Mouse (Mus musculus): Measurements from ENCODE around the gene Sms. TPM values are rescaled to one million over a fixed set of nuclear protein-coding genes. Genes with fewer than 3 reads are reported as not detected.
A peak's percentile ranks its signal among the peaks of the same experiment; 100 is the strongest.

The Sms gene
- total and polyA plus RNA-seq, 3 experiments: 90.4 to 258 (median 180) TPM

DNA sequence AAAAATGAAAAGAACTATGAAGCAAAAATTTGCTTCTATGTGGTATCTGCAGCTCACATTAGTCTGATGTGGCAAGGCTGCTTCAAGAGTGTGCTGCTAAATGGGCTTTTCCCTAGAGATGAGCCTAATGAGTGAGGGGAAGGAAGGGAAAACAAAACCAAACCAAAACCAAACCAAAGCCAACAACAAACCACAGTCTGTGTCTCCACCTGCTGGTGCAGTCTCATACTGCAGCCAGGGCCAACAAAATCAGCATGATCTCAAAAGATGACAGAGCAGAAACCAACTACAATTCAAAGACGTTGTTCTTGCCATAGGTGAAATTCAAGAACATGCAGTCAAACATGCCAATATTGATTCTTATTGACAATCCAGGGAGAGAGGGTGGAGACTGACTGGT, 37.7 kb downstream of the Sms start:
- Histone ChIP-seq H3K4me3 (replicated peaks in 1 of 3; ENCODE audit: low read depth in 2 of 3, low read length in 2 of 3, poor library complexity in 1 of 3) (no peak overlapping the region), H3K4me2 (ENCODE audit: insufficient read depth, low read depth, poor library complexity, severe bottlenecking) (no peak overlapping the region), H3K9me3 (replicated peaks; ENCODE audit: low read length) (no peaks in the 10 kb centered on the region), H3K27me3 (replicated peaks) (no peaks in the 10 kb centered on the region), H3K27ac (ENCODE audit: insufficient read depth, low read depth) (no peak overlapping the region), H3K4me1 (ENCODE audit: control insufficient read depth in 1 of 2, insufficient read depth in 2 of 2) (no peaks in the 10 kb centered on the region), H3K9ac (ENCODE audit: insufficient read depth, low read depth) (no peak overlapping the region), H3K79me2 (replicated peaks; ENCODE audit: control insufficient read depth, extremely low read depth, insufficient read depth, poor library complexity, severe bottlenecking) (no peaks in the 10 kb centered on the region; the same call in 1 of the 2 replicates), H3K36me3 (replicated peaks in 1 of 2; ENCODE audit: control insufficient read depth in 1 of 2, insufficient read depth in 1 of 2, low read length in 1 of 2) (peaks cover 17 to 45% of the 10 kb centered on the region in 2 experiments)
- peak; percentile 56 for DNase-seq (ENCODE audit: extremely low read depth)
- dilution Hi-C loops (cut with MboI; ENCODE audit: extremely low pct_ligation_motif_present, extremely low pct_unique_long_range_greater_than_20kb, low sequenced_read_pairs) (no loop called here), in situ Hi-C loops (cut with MboI; ENCODE audit: low pct_ligation_motif_present, low pct_unique_long_range_greater_than_20kb, low sequenced_read_pairs) (no loop called here)
- TF ChIP-seq CTCF (conservative IDR thresholded peaks at IDR 0.05 in 1 of 2, IDR thresholded peaks at IDR 0.05 in 1 of 2; ENCODE audit: low read depth in 2 of 2, low read length in 2 of 2): peak; percentile 71 to 75
- TF ChIP-seq ETS1 (conservative IDR thresholded peaks at IDR 0.05; ENCODE audit: low read depth, low read length): no peak
- TF ChIP-seq RAD21 (IDR thresholded peaks at IDR 0.05; ENCODE audit: low read depth, low read length): peak; percentile 68
- peak; percentile 56 for TF ChIP-seq SMC3 (IDR thresholded peaks at IDR 0.05; ENCODE audit: low read depth, low read length)

DNA sequence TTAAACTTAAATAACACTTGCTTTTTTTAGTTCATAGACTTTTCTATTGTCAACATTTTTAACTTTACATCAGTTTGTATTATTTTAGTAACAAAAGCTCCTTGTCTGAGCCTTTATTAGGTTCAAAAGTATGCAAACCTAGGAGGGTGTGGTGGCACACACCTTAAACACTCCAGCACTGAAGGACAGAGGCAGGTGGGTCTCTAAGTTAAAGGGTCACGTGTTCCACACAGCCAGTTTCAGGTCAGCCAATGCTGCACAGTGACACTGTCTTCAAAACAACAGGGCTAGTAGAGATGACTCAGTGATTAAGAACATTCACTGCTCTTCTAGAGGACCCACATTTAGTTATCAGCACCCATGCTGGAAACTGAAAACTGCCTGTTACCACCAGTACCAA, 43.1 kb downstream of the Sms start:
- Histone ChIP-seq H3K79me2 (replicated peaks; ENCODE audit: control insufficient read depth, extremely low read depth, insufficient read depth, poor library complexity, severe bottlenecking) (no peaks in the 10 kb centered on the region), H3K4me2 (ENCODE audit: insufficient read depth, low read depth, poor library complexity, severe bottlenecking) (no peak overlapping the region), H3K4me3 (replicated peaks in 1 of 3; ENCODE audit: low read depth in 2 of 3, low read length in 2 of 3, poor library complexity in 1 of 3) (no peak overlapping the region), H3K9ac (ENCODE audit: insufficient read depth, low read depth) (no peak overlapping the region), H3K4me1 (ENCODE audit: control insufficient read depth in 1 of 2, insufficient read depth in 2 of 2) (peaks cover 0 to 3% of the 10 kb centered on the region in 2 experiments; a peak in 1 of 4 replicates), H3K27ac (ENCODE audit: insufficient read depth, low read depth) (no peak overlapping the region), H3K36me3 (replicated peaks in 1 of 2; ENCODE audit: control insufficient read depth in 1 of 2, insufficient read depth in 1 of 2, low read length in 1 of 2) (peaks cover 10 to 55% of the 10 kb centered on the region in 2 experiments), H3K9me3 (replicated peaks; ENCODE audit: low read length) (no peaks in the 10 kb centered on the region), H3K27me3 (replicated peaks) (no peaks in the 10 kb centered on the region)
- TF ChIP-seq NELFE (IDR thresholded peaks at IDR 0.05; ENCODE audit: low read depth, low read length) (no peak), RAD21 (IDR thresholded peaks at IDR 0.05; ENCODE audit: low read depth, low read length) (no peak), MEF2A (IDR thresholded peaks at IDR 0.05; ENCODE audit: borderline replicate concordance, low read depth, low read length) (no peak), USF1 (IDR thresholded peaks at IDR 0.05; ENCODE audit: low read depth, low read length) (peak; percentile 28; the same call in 1 of the 2 replicates), PAX5 (IDR thresholded peaks at IDR 0.05; ENCODE audit: low read length) (no peak), ZNF384 (IDR thresholded peaks at IDR 0.05; ENCODE audit: low read depth, low read length) (no peak)
- in situ Hi-C loops (cut with MboI; ENCODE audit: low pct_ligation_motif_present, low pct_unique_long_range_greater_than_20kb, low sequenced_read_pairs): no loop called here
- dilution Hi-C loops (cut with MboI; ENCODE audit: extremely low pct_ligation_motif_present, extremely low pct_unique_long_range_greater_than_20kb, low sequenced_read_pairs): no loop called here
- DNase-seq (ENCODE audit: extremely low read depth): no peak

DNA sequence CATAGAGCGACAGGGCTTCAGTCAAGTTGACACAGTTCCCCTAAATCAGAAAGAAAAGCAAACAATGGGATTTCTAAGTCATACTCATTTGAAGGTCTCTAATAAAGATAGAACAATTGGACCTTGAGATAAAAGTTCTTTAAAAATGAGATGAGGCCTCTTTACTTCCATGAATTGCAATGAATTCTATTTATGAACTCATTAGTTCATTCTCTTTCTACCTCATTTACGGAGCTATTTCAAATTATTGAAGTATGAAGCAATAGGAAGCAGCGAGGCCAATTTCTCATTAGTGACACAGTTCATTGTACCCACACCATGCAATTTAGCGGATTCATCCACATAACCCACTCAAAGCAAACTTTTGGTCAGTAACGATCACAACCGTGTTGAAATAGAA, 44.7 kb downstream of the Sms start:
- Histone ChIP-seq H3K27me3 (replicated peaks) (no peaks in the 10 kb centered on the region), H3K4me3 (replicated peaks in 1 of 3; ENCODE audit: low read depth in 2 of 3, low read length in 2 of 3, poor library complexity in 1 of 3) (no peak overlapping the region), H3K9ac (ENCODE audit: insufficient read depth, low read depth) (no peak overlapping the region), H3K9me3 (replicated peaks; ENCODE audit: low read length) (no peaks in the 10 kb centered on the region), H3K27ac (ENCODE audit: insufficient read depth, low read depth) (no peak overlapping the region), H3K4me2 (ENCODE audit: insufficient read depth, low read depth, poor library complexity, severe bottlenecking) (no peak overlapping the region), H3K4me1 (ENCODE audit: control insufficient read depth in 1 of 2, insufficient read depth in 2 of 2) (peaks cover 0 to 3% of the 10 kb centered on the region in 2 experiments; a peak in 1 of 4 replicates), H3K79me2 (replicated peaks; ENCODE audit: control insufficient read depth, extremely low read depth, insufficient read depth, poor library complexity, severe bottlenecking) (no peaks in the 10 kb centered on the region), H3K36me3 (replicated peaks in 1 of 2; ENCODE audit: control insufficient read depth in 1 of 2, insufficient read depth in 1 of 2, low read length in 1 of 2) (peaks cover 9 to 57% of the 10 kb centered on the region in 2 experiments)
- in situ Hi-C loops (cut with MboI; ENCODE audit: low pct_ligation_motif_present, low pct_unique_long_range_greater_than_20kb, low sequenced_read_pairs): no loop called here
- no peak for DNase-seq (ENCODE audit: extremely low read depth)
- TF ChIP-seq CTCF (conservative IDR thresholded peaks at IDR 0.05 in 1 of 2, IDR thresholded peaks at IDR 0.05 in 1 of 2; ENCODE audit: low read depth in 2 of 2, low read length in 2 of 2) (no peak), ZMIZ1 (IDR thresholded peaks at IDR 0.05; ENCODE audit: low read depth, low read length) (no peak), MAZ (IDR thresholded peaks at IDR 0.05; ENCODE audit: low read depth, low read length) (no peak), UBTF (IDR thresholded peaks at IDR 0.05; ENCODE audit: low read depth, low read length) (no peak), ZKSCAN1 (IDR thresholded peaks at IDR 0.05; ENCODE audit: borderline replicate concordance, low read depth, low read length) (no peak), BHLHE40 (IDR thresholded peaks at IDR 0.05; ENCODE audit: low read depth, low read length) (no peak), NRF1 (IDR thresholded peaks at IDR 0.05; ENCODE audit: low read depth, low read length) (no peak), MYC (IDR thresholded peaks at IDR 0.05; ENCODE audit: low read depth, low read length) (no peak), ZNF384 (IDR thresholded peaks at IDR 0.05; ENCODE audit: low read depth, low read length) (no peak), USF1 (IDR thresholded peaks at IDR 0.05; ENCODE audit: low read depth, low read length) (no peak), RAD21 (IDR thresholded peaks at IDR 0.05; ENCODE audit: low read depth, low read length) (no peak), RCOR1 (conservative IDR thresholded peaks at IDR 0.05; ENCODE audit: low read depth, low read length) (no peak), POLR2AphosphoS2 (IDR thresholded peaks at IDR 0.05; ENCODE audit: low read depth, low read length) (no peak), MXI1 (IDR thresholded peaks at IDR 0.05; ENCODE audit: low read depth, low read length) (no peak), MAX (IDR thresholded peaks at IDR 0.05; ENCODE audit: low read length) (no peak), E2F4 (IDR thresholded peaks at IDR 0.05; ENCODE audit: insufficient replicate concordance, low read depth, low read length) (no peak), POLR2A (IDR thresholded peaks at IDR 0.05; ENCODE audit: low read depth, low read length) (no peak)
- dilution Hi-C loops (cut with MboI; ENCODE audit: extremely low pct_ligation_motif_present, extremely low pct_unique_long_range_greater_than_20kb, low sequenced_read_pairs): no loop called here
